Mouse (Mus musculus) thymus, adult 2 months (tissue): Measurements from ENCODE around the gene Themis3. TPM values are rescaled to one million over a fixed set of nuclear protein-coding genes. Genes with fewer than 3 reads are reported as not detected.

Experiments
- DNase-seq: peaks from one replicate; pipeline ENCODE4 v3.0.0; 2021
- H3K27ac ChIP-seq: fragments of 200-500 bp; 2 replicates; pipeline ENCODE4 v1.5.1; 2012; ENCODE audit warnings: low read length, control low read depth; ENCODE audit not compliant: control insufficient read depth, insufficient read depth
- H3K27me3 ChIP-seq: fragments of 200-500 bp; 2 replicates; pipeline ENCODE4 v1.6.1; 2012; ENCODE audit warnings: mild to moderate bottlenecking, low read length, moderate library complexity, mixed read lengths; ENCODE audit not compliant: control insufficient read depth, insufficient read depth
- H3K36me3 ChIP-seq: fragments of 200-500 bp; 2 replicates; pipeline ENCODE4 v1.6.1; 2012; ENCODE audit warnings: mild to moderate bottlenecking, low read length, moderate library complexity; ENCODE audit not compliant: control insufficient read depth, insufficient read depth
- H3K4me1 ChIP-seq: fragments of 200-500 bp; replicated peaks from 2 replicates; pipeline ENCODE4 v1.6.1; 2012; ENCODE audit warnings: low read length; ENCODE audit not compliant: control insufficient read depth, insufficient read depth
- H3K4me3 ChIP-seq: fragments of 200-500 bp; 2 replicates; pipeline ENCODE4 v1.5.1; 2012; ENCODE audit warnings: mild to moderate bottlenecking, low read length, control low read depth, moderate library complexity; ENCODE audit not compliant: control insufficient read depth, insufficient read depth
- CTCF ChIP-seq: fragments of 200-500 bp; IDR thresholded peaks from 2 replicates; pipeline ENCODE4 v1.5.1; 2012; ENCODE audit warnings: mild to moderate bottlenecking, control low read depth, low read length, moderate library complexity, borderline replicate concordance; ENCODE audit not compliant: control insufficient read depth, poor library complexity, insufficient read depth; ENCODE audit errors: extremely low read depth
- POLR2A ChIP-seq: fragments of 200-500 bp; IDR thresholded peaks from 2 replicates; pipeline ENCODE4 v1.6.1; 2012; ENCODE audit warnings: mild to moderate bottlenecking, low read length, control low read depth, moderate library complexity; ENCODE audit not compliant: control insufficient read depth, poor library complexity, insufficient read depth; ENCODE audit errors: extremely low read depth
- WGBS: fragments of 180-500 bp; shearing (Covaris S2); methylation state at CpG from one replicate; pipeline ENCODE4 v1.1.7; 2018; 5-methylcytosine and 5-hydroxymethylcytosine counted together
- polyA plus RNA-seq: library from polyadenylated mRNA; depleted of rRNA; stranded (reverse); fragments of >200 nt; gene quantifications from 2 replicates; pipeline ENCODE4 v1.2.3, GENCODE M21; 2012; rRNA removed

The Themis3 gene
- 0.06 TPM in 1 of 2 replicates, not detected in the other for polyA plus RNA-seq

DNA sequence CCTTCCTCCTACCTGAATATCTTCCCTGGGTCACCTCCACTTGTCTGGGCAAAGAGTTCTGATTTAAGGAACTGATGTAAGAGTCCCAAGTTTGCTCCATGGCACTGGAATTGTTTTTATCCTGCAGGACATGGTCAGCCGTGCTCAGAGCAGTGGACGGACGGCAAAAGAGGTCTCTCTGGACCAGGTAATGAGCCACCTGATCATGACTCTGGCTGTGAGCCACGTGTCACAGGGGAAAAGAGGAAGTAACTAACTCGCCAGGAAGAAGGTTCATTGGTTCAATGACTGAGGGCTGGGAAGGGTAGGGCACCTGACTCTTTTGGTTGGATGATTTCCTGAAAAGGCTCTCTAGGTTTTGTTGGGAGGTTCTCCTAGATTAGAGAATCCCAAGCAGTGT is at the start of gene Themis3:
Gene Themis3 (minus strand): TSS at position 187 of the 400 bp plus-strand sequence.
- DNase-seq: no peak
- Histone ChIP-seq H3K4me1 (no peaks in the 10 kb centered on the region), H3K27me3 (no peaks in the 10 kb centered on the region), H3K36me3 (no peaks in the 10 kb centered on the region), H3K27ac (no peak within 1 kb of the TSS), H3K4me3 (no peak within 1 kb of the TSS)
- WGBS: 22% methylated on average over 5 of the region's 5 CpGs
- TF ChIP-seq POLR2A (no peak), CTCF (no peak)

- Histone ChIP-seq H3K27me3 (no peaks in the 10 kb centered on the region), H3K4me1 (no peaks in the 10 kb centered on the region), H3K27ac (no peak overlapping the region), H3K4me3 (no peak overlapping the region), H3K36me3 (no peaks in the 10 kb centered on the region)
- TF ChIP-seq POLR2A (no peak), CTCF (no peak)
- no peak for DNase-seq
- WGBS: 90% methylated on average over 7 of the region's 7 CpGs
Observed at GRCm38 (mm10) chr17:66637951-66638722, 43.7 kb upstream of the Themis3 start.

DNA sequence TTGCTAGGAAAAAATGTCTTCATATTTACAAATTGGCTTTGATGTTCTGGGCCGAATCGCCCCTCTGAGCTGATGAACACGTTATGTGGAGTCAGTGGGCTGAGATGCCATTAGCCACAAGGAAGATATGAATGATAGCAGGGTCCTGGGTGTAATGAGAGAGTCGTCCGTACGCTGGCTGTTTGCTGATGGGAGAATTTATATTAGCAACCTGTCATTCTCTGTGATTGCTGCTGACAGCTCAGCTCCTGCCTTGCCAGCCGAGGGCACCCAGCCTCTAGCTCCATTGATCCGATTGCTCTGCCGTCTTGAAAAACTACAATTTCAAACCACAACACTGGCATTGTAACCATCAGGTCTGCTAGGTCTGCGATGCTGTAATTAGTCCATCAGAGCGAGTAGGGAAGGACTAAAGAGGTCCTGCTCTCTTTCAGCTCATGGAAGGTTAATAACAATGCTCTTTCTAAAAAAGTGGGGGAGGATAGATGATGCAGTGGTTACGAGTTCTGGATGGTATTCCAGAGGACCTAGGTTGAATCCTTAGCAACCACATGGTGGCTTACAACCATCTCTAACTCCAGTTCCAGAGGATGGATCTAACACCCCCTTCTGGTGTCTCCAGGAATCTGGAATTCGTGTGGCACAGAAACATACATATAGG is 25.7 kb upstream of the Themis3 start:
- Histone ChIP-seq H3K4me1 (no peaks in the 10 kb centered on the region), H3K27ac (no peak overlapping the region), H3K36me3 (no peaks in the 10 kb centered on the region), H3K27me3 (no peaks in the 10 kb centered on the region), H3K4me3 (no peak overlapping the region)
- TF ChIP-seq POLR2A (no peak), CTCF (no peak)
- DNase-seq: no peak
- WGBS: 92% methylated on average over 13 of the region's 13 CpGs

DNA sequence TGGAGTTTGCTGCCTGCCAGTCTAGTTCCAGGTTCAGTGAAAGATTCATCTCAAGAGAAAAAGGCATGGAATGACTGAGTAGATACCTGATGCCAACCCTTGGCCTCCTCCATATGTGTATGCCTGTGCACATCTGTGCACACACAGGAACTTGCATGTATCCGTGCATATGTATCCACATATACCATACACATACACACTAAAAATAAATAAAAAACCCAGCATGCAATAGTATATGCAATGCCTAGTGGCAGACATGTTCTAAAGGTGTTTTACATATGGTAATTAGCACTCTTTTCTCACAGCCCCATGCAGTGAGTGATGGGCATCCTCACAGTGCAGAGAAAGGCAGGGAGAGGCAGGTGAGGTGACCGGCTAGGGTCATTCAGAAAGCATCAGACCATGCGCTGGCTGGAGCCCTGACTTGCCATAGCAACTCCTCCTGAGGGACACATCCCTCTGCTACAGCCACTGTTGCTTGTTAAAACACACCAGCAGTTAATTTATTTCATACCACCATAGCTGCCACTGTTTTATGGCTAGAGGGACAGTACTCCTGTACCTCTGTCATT is 24.9 kb upstream of the Themis3 start:
- Histone ChIP-seq H3K27ac (no peak overlapping the region), H3K36me3 (no peaks in the 10 kb centered on the region), H3K4me1 (no peaks in the 10 kb centered on the region), H3K27me3 (no peaks in the 10 kb centered on the region), H3K4me3 (no peak overlapping the region)
- TF ChIP-seq POLR2A (no peak), CTCF (no peak)
- WGBS: 88% methylated on average over 3 of the region's 3 CpGs
- DNase-seq: no peak

- H3K27me3 ChIP-seq: no peaks in the 10 kb centered on the region
- H3K4me1 ChIP-seq: no peaks in the 10 kb centered on the region
- no peak overlapping the region for H3K4me3 ChIP-seq
- TF ChIP-seq CTCF: no peak
- TF ChIP-seq POLR2A: no peak
- no peaks in the 10 kb centered on the region for H3K36me3 ChIP-seq
- H3K27ac ChIP-seq: no peak overlapping the region
- DNase-seq: no peak
Observed at GRCm38 (mm10) chr17:66610032-66610431, 15.6 kb upstream of the Themis3 start.

DNA sequence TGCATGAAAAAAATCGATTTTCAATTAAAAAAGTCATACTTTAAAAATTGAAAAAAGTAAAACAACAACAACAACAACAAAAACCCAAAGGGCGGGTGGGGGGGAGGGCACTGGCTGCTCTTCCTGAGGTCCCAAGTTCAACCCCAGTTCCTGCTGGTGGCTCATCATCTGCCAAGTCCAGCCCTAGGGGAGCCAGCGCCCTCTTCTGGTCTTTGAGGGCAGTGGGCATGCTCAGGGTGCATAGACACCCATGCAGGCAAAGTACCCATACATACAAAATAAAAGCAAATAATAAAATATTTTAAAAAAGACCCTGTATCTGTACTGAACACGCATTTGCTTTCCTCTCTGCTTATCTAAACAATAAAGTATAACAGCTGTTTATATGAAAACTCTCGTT is 10.5 kb upstream of the Themis3 start:
- TF ChIP-seq CTCF: no peak
- no peak for TF ChIP-seq POLR2A
- no peak for DNase-seq
- Histone ChIP-seq H3K27ac (no peak overlapping the region), H3K4me1 (no peaks in the 10 kb centered on the region), H3K27me3 (no peaks in the 10 kb centered on the region), H3K36me3 (no peaks in the 10 kb centered on the region), H3K4me3 (no peak overlapping the region)
- 82% methylated on average over 5 of the region's 5 CpGs for WGBS
